Mouse (Mus musculus) hindbrain, embryonic 16.5 days (tissue): ENCODE results near the gene Tmem209. TPM values are rescaled to one million over a fixed set of nuclear protein-coding genes. Genes with fewer than 3 reads are reported as not detected.
A peak's percentile ranks its signal among the peaks of the same experiment; 100 is the strongest.

Experiments used
- ATAC-seq: fragments of 200-750 bp; cut with Nextera tagmentation; 2 replicates; pipeline ENCODE4 v1.8.0; 2017; ENCODE audit warnings: moderate TSS enrichment, moderate library complexity
- H3K27ac ChIP-seq: fragments of 300-500 bp; sonication (generic); 2 replicates; pipeline ENCODE4 v1.5.1; 2014; ENCODE audit warnings: low read depth, mild to moderate bottlenecking, control low read depth, low read length, moderate library complexity
- H3K27me3 ChIP-seq: fragments of 300-500 bp; sonication (generic); replicated peaks from 2 replicates; pipeline ENCODE4 v1.6.1; 2014; ENCODE audit warnings: low read length; ENCODE audit not compliant: control insufficient read depth, insufficient read depth
- H3K36me3 ChIP-seq: fragments of 300-500 bp; sonication (generic); 2 replicates; pipeline ENCODE4 v1.6.1; 2014; ENCODE audit warnings: mild to moderate bottlenecking, low read length, moderate library complexity, mixed read lengths; ENCODE audit not compliant: control insufficient read depth, insufficient read depth
- H3K4me1 ChIP-seq: fragments of 300-500 bp; sonication (generic); 2 replicates; pipeline ENCODE4 v1.6.1; 2014; ENCODE audit warnings: low read depth, low read length; ENCODE audit not compliant: control insufficient read depth, insufficient read depth
- H3K4me2 ChIP-seq: fragments of 300-500 bp; sonication (generic); 2 replicates; pipeline ENCODE4 v1.6.1; 2014; ENCODE audit warnings: mild to moderate bottlenecking, low read length, control low read depth, moderate library complexity
- H3K4me3 ChIP-seq: fragments of 300-500 bp; sonication (generic); 2 replicates; pipeline ENCODE4 v1.5.1; 2014; ENCODE audit warnings: mild to moderate bottlenecking, low read length, control low read depth, moderate library complexity
- H3K9ac ChIP-seq: fragments of 300-500 bp; sonication (generic); 2 replicates; pipeline ENCODE4 v1.6.1; 2014; ENCODE audit warnings: low read depth, mild to moderate bottlenecking, control low read depth, low read length, moderate library complexity
- H3K9me3 ChIP-seq: fragments of 300-500 bp; sonication (generic); 2 replicates; pipeline ENCODE4 v1.6.1; 2014; ENCODE audit warnings: mild to moderate bottlenecking, low read length, moderate library complexity; ENCODE audit not compliant: control insufficient read depth
- WGBS: fragments of 180-500 bp; shearing (Covaris S2); extraction: QIAGEN DNeasy Blood & Tissue Kit; methylation state at CpG from one replicate; pipeline ENCODE4 v1.1.7; 2014; 5-methylcytosine and 5-hydroxymethylcytosine counted together
- polyA plus RNA-seq: library from polyadenylated mRNA; unstranded; fragments of >200 nt; fragmentation: Nextera tagmentation; extraction: Ambion mirVana; gene quantifications from 2 replicates; pipeline ENCODE4 v1.2.1, GENCODE M21; 2015

The Tmem209 gene
- polyA plus RNA-seq, 1 experiment from 2014 or later = 25.6 TPM

- H3K4me1 ChIP-seq = peaks cover 4% of the 10 kb centered on the region; the same call in 1 of the 2 replicates
- H3K27ac ChIP-seq = no peak overlapping the region
- H3K9me3 ChIP-seq = no peaks in the 10 kb centered on the region
- H3K27me3 ChIP-seq = no peaks in the 10 kb centered on the region
- WGBS = 35% methylated on average over 9 of the region's 9 CpGs
- no peak overlapping the region for H3K9ac ChIP-seq
- no peaks in the 10 kb centered on the region for H3K36me3 ChIP-seq
- no peak overlapping the region for H3K4me2 ChIP-seq
- no peak for ATAC-seq
- H3K4me3 ChIP-seq = no peak overlapping the region
Measured at GRCm38 (mm10) chr6:30514242-30514641, 4.7 kb upstream of the Tmem209 start.

GRCm38 (mm10) chr6:30510291-30510690, 708 bp upstream of the Tmem209 start:
- Histone ChIP-seq H3K36me3 (no peaks in the 10 kb centered on the region), H3K4me1 (peaks cover 4% of the 10 kb centered on the region; the same call in 1 of the 2 replicates), H3K9me3 (no peaks in the 10 kb centered on the region), H3K27ac (peak overlapping the region; percentile 92; the same call in 1 of the 2 replicates), H3K9ac (peak overlapping the region; percentile 59; the same call in 1 of the 2 replicates), H3K4me2 (peak overlapping the region; percentile 78), H3K4me3 (no peak overlapping the region; the same call in 1 of the 2 replicates), H3K27me3 (no peaks in the 10 kb centered on the region)
- 66% methylated on average over 5 of the region's 5 CpGs for WGBS
- ATAC-seq = no peak

DNA sequence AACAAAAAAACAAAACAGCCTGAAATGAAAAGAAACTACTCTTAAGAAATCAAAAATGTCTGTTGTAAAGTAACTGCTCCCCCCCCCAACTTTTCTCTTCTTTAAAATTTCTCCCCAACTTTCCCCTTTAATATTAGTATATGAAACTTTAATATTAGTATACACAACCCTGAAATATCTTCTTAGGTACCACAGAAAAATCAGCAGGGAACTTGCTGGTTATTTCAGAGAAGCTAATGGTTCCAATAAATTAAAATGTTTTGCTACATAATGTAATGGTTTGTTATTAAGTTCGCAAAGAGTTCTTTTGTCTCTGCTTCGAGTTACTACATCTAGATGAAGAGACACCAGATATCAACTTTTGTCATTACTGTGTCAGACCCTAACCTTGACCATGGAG, 759 bp downstream of the Tmem209 start:
- ATAC-seq = no peak
- H3K36me3 ChIP-seq = peaks cover 2% of the 10 kb centered on the region; the same call in 1 of the 2 replicates
- no peaks in the 10 kb centered on the region for H3K27me3 ChIP-seq
- 8% methylated on average over 2 of the region's 2 CpGs for WGBS
- H3K4me2 ChIP-seq = peak overlapping the region; percentile 78
- peak overlapping the region; percentile 80 for H3K9ac ChIP-seq
- no peaks in the 10 kb centered on the region for H3K9me3 ChIP-seq
- peaks cover 4% of the 10 kb centered on the region; the same call in 1 of the 2 replicates for H3K4me1 ChIP-seq
- H3K4me3 ChIP-seq = peak overlapping the region; percentile 67
- peak overlapping the region; percentile 92 for H3K27ac ChIP-seq

DNA sequence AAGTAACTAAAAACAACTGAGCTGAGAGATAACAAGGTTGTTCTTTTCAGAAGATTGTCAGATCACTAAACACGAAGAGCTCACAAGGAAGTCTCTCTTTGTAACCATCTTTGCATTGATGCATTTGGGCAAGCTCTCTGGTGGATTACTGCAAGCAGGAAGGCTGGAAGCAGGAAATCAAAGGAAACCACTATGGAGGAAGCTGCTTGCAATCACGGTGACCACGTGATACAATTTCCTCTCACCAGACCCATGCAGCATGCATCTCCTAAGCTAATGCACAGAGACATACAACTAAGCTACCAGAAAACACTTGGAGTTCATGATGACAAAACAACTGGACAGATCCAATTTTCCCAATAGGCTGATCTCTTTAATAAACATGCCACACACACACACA, 10.5 kb downstream of the Tmem209 start:
- Histone ChIP-seq H3K4me3 (no peak overlapping the region), H3K27ac (no peak overlapping the region), H3K4me1 (no peaks in the 10 kb centered on the region), H3K4me2 (no peak overlapping the region), H3K9ac (no peak overlapping the region), H3K9me3 (no peaks in the 10 kb centered on the region), H3K27me3 (no peaks in the 10 kb centered on the region), H3K36me3 (peaks cover 9% of the 10 kb centered on the region)
- no peak for ATAC-seq
- 80% methylated on average over 3 of the region's 3 CpGs for WGBS

- Histone ChIP-seq H3K4me3 (no peak overlapping the region), H3K9me3 (no peaks in the 10 kb centered on the region), H3K27me3 (no peaks in the 10 kb centered on the region), H3K4me2 (no peak overlapping the region), H3K4me1 (no peaks in the 10 kb centered on the region), H3K9ac (no peak overlapping the region), H3K27ac (no peak overlapping the region), H3K36me3 (peaks cover 26% of the 10 kb centered on the region)
- ATAC-seq = no peak
- WGBS = 93% methylated on average over 6 of the region's 6 CpGs
Measured at GRCm38 (mm10) chr6:30486504-30486903, 23.1 kb downstream of the Tmem209 start.

- no peak overlapping the region for H3K27ac ChIP-seq
- no peaks in the 10 kb centered on the region for H3K4me1 ChIP-seq
- H3K4me2 ChIP-seq = no peak overlapping the region
- WGBS = 83% methylated on average over 2 of the region's 2 CpGs
- no peak overlapping the region for H3K9ac ChIP-seq
- H3K4me3 ChIP-seq = no peak overlapping the region
- H3K27me3 ChIP-seq = no peaks in the 10 kb centered on the region
- no peak for ATAC-seq
- H3K9me3 ChIP-seq = no peaks in the 10 kb centered on the region
- H3K36me3 ChIP-seq = peaks cover 18% of the 10 kb centered on the region
Measured at GRCm38 (mm10) chr6:30482908-30483307, 26.7 kb downstream of the Tmem209 start.

- no peaks in the 10 kb centered on the region for H3K4me1 ChIP-seq
- no peak overlapping the region for H3K4me3 ChIP-seq
- ATAC-seq = no peak
Measured at GRCm38 (mm10) chr6:30479418-30479817, 30.2 kb downstream of the Tmem209 start.

DNA sequence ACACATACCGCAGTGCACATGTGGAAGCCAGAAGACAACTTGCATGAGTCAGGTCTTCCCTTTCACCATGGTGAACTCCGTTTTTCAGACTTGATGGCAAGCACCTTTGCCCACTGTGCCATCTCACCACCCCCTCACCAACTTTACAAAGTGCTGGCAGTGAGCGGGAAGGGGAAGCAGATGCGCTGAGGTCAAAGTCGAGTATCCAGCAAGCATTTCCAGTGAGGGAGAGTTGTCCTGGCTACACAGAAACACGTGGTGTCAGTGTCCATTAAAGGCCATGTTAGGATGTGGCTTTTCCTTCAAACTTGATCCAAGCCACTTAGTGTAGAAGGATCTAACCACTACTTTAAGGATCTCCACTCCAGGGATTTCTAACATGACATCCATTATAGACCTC, 31.8 kb downstream of the Tmem209 start:
- Histone ChIP-seq H3K4me3 (no peak overlapping the region), H3K36me3 (no peaks in the 10 kb centered on the region), H3K4me1 (no peaks in the 10 kb centered on the region), H3K27ac (no peak overlapping the region), H3K9ac (no peak overlapping the region), H3K27me3 (no peaks in the 10 kb centered on the region), H3K4me2 (no peak overlapping the region), H3K9me3 (no peaks in the 10 kb centered on the region)
- WGBS = 90% methylated on average over 6 of the region's 6 CpGs
- ATAC-seq = no peak

More at GRCm38 (mm10) chr6:30479418-30479817, 30.2 kb downstream of the Tmem209 start:
- Histone ChIP-seq H3K27me3 (no peaks in the 10 kb centered on the region), H3K4me2 (no peak overlapping the region), H3K9me3 (no peaks in the 10 kb centered on the region), H3K9ac (no peak overlapping the region), H3K27ac (no peak overlapping the region), H3K36me3 (peaks cover 8% of the 10 kb centered on the region)
- 91% methylated on average over 3 of the region's 3 CpGs for WGBS

GRCm38 (mm10) chr6:30477210-30477714, 32.3 kb downstream of the Tmem209 start:
- peak; percentile 79 for ATAC-seq
- H3K27me3 ChIP-seq = no peaks in the 10 kb centered on the region
- no peak overlapping the region for H3K4me3 ChIP-seq
- 84% methylated on average over 8 of the region's 8 CpGs for WGBS
- no peaks in the 10 kb centered on the region for H3K36me3 ChIP-seq
- H3K4me1 ChIP-seq = no peaks in the 10 kb centered on the region
- H3K9ac ChIP-seq = no peak overlapping the region
- no peaks in the 10 kb centered on the region for H3K9me3 ChIP-seq
- H3K4me2 ChIP-seq = no peak overlapping the region
- H3K27ac ChIP-seq = no peak overlapping the region
